Mouse (Mus musculus) midbrain, embryonic 11.5 days (tissue): ENCODE data around the gene 4930402H24Rik. TPM values are rescaled to one million over a fixed set of nuclear protein-coding genes. Genes with fewer than 3 reads are reported as not detected.

Experiments
- ATAC-seq: fragments of 200-750 bp; cut with Nextera tagmentation; 2 replicates; pipeline ENCODE4 v1.8.0; 2017; ENCODE audit warnings: moderate TSS enrichment, moderate library complexity; ENCODE audit not compliant: low FRiP score
- DNase-seq: peaks from one replicate; pipeline ENCODE4 v3.0.0; 2015; ENCODE audit warnings: low spot score; ENCODE audit errors: missing footprints
- H3K27ac ChIP-seq: fragments of 300-500 bp; sonication (generic); 2 replicates; pipeline ENCODE4 v1.5.1; 2014; ENCODE audit warnings: low read depth, low read length
- H3K27me3 ChIP-seq: fragments of 300-500 bp; sonication (generic); 2 replicates; pipeline ENCODE4 v1.6.1; 2014; ENCODE audit warnings: mild to moderate bottlenecking, low read length, moderate library complexity, mixed read lengths; ENCODE audit not compliant: control insufficient read depth, insufficient read depth
- H3K36me3 ChIP-seq: fragments of 300-500 bp; sonication (generic); 2 replicates; pipeline ENCODE4 v1.6.1; 2014; ENCODE audit warnings: mild to moderate bottlenecking, low read length, moderate library complexity, mixed read lengths; ENCODE audit not compliant: control insufficient read depth, insufficient read depth
- H3K4me1 ChIP-seq: fragments of 300-500 bp; sonication (generic); 2 replicates; pipeline ENCODE4 v1.6.1; 2014; ENCODE audit warnings: low read length; ENCODE audit not compliant: control insufficient read depth, insufficient read depth
- H3K4me2 ChIP-seq: fragments of 300-500 bp; sonication (generic); 2 replicates; pipeline ENCODE4 v1.6.1; 2014; ENCODE audit warnings: mild to moderate bottlenecking, moderate library complexity
- H3K4me3 ChIP-seq: fragments of 300-500 bp; sonication (generic); 2 replicates; pipeline ENCODE4 v1.5.1; 2014; ENCODE audit warnings: low read depth, low read length
- H3K9ac ChIP-seq: fragments of 300-500 bp; sonication (generic); 2 replicates; pipeline ENCODE4 v1.6.1; 2014; ENCODE audit warnings: low read length
- H3K9me3 ChIP-seq: fragments of 300-500 bp; sonication (generic); 2 replicates; pipeline ENCODE4 v1.6.1; 2016; ENCODE audit warnings: low read length; ENCODE audit not compliant: control insufficient read depth
- WGBS: fragments of 180-500 bp; shearing (Covaris S2); extraction: QIAGEN DNeasy Blood & Tissue Kit; methylation state at CpG from one replicate; pipeline ENCODE4 v1.1.7; 2014; 5-methylcytosine and 5-hydroxymethylcytosine counted together
- polyA plus RNA-seq: library from polyadenylated mRNA; unstranded; fragments of >200 nt; fragmentation: Nextera tagmentation; extraction: Ambion mirVana; gene quantifications from 2 replicates; pipeline ENCODE4 v1.2.1, GENCODE M21; 2014

Gene 4930402H24Rik
- polyA plus RNA-seq, 1 experiment from 2014 or later, result 49.6 TPM

DNA sequence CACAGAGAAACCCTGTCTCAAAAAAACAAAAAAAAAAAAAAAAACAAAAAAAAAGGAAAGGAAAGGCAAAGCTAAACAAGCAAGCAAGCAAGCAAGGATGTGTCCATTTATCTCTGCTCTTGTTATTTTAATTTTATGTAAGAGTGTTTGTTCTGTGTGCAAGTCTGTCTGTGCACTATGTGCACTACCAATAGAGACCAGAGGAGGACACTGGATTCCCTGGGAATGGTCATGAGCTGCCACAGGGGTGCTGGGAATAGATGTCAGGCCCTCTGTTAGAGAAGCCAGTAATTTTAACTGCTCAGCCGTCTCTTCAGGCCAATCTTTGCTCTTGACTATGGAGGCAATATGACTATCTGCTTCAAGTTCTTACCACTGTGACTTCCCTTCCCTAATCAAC is 162.6 kb downstream of the 4930402H24Rik start:
- H3K9me3 ChIP-seq, result no peaks in the 10 kb centered on the region
- 0 out of 2 replicates have a peak, but pooled peaks cover 5% of the 10 kb centered on the region for H3K4me1 ChIP-seq
- no peak for ATAC-seq
- no peak overlapping the region for H3K4me2 ChIP-seq
- 87% methylated on average over 1 of the region's 1 CpGs for WGBS
- H3K27ac ChIP-seq, result no peak overlapping the region
- DNase-seq, result no peak
- H3K9ac ChIP-seq, result no peak overlapping the region
- H3K27me3 ChIP-seq, result no peaks in the 10 kb centered on the region
- H3K4me3 ChIP-seq, result no peak overlapping the region
- H3K36me3 ChIP-seq, result peaks cover 17% of the 10 kb centered on the region; the same call in 1 of the 2 replicates

DNA sequence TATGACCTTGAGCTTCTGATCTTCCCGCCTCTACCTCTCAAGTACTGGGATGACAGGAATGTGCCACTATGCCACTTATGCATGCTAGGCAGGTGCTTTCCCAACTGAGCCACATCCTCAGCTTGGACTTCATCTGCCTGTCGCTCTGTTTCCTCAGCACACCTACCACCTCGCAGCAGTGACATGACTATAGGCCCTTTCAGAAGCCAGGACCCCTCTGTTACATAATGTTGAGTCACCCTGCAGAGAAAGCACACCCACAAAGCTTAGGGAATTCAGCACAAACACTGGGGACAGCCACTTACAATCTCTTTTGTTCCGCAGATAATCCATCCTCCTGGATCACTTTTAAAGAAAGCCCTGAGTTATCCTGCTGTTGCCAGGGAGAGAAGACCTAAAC is 166.1 kb downstream of the 4930402H24Rik start:
- DNase-seq (no peak), ATAC-seq (no peak)
- Histone ChIP-seq H3K4me3 (no peak overlapping the region), H3K4me2 (no peak overlapping the region), H3K27me3 (no peaks in the 10 kb centered on the region), H3K9ac (no peak overlapping the region), H3K9me3 (no peaks in the 10 kb centered on the region), H3K27ac (no peak overlapping the region), H3K36me3 (peaks cover 8% of the 10 kb centered on the region; the same call in 1 of the 2 replicates), H3K4me1 (0 out of 2 replicates have a peak, but pooled peaks cover 5% of the 10 kb centered on the region)
- 29% methylated on average over 4 of the region's 4 CpGs for WGBS

DNA sequence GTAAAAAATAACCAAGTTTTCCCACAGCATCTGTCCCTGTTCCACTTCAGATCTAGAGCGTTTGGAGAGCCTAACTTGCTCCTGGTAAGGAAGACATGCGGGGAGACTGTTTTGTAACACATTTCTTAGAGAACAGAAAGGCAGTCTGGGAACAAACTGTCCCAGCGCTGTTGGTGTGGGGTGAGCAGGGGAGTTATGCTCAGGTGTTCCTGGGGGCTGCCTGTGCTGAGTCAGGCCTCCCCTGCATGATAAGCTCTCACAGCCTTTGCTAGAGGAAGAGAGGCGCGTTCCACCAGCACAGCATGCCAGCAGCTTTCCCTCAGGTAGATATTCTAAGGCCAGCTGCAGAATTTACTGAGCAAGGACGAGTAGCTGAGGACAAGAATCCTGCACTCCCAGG is 168.2 kb downstream of the 4930402H24Rik start:
- WGBS, result 82% methylated on average over 6 of the region's 6 CpGs

DNA sequence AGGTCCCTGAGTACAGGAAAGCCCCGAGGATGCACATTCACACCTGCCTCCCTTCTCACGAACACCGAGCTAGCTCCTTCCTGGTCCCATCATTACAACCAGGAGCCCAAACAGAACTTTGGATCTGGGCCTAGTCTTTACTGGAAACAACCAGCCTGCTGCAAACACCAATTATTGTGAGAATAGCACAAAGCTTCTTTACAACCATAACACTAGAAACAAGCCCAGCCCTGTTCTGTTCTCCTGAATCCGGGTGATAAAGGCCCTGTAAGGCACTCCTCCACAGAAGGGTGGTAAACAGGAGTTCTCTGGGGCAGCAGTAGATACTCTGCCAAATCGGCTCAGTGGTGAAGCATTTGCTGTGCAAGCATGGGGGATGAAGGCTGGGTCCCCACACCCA is 170.9 kb downstream of the 4930402H24Rik start:
- peaks cover 6% of the 10 kb centered on the region; the same call in 1 of the 2 replicates for H3K36me3 ChIP-seq
- H3K4me2 ChIP-seq, result no peak overlapping the region
- no peak overlapping the region for H3K4me3 ChIP-seq
- no peak overlapping the region for H3K9ac ChIP-seq
- DNase-seq (no peak), ATAC-seq (no peak)
- no peaks in the 10 kb centered on the region for H3K9me3 ChIP-seq
- H3K27me3 ChIP-seq, result no peaks in the 10 kb centered on the region
- WGBS, result 83% methylated on average over 5 of the region's 5 CpGs
- H3K4me1 ChIP-seq, result 0 out of 2 replicates have a peak, but pooled peaks cover under 1% of the 10 kb centered on the region
- H3K27ac ChIP-seq, result no peak overlapping the region

More for the DNA sequence above, 168.2 kb downstream of the 4930402H24Rik start:
- ATAC-seq (no peak), DNase-seq (no peak)
- Histone ChIP-seq H3K27ac (no peak overlapping the region), H3K4me2 (no peak overlapping the region), H3K4me1 (0 out of 2 replicates have a peak, but pooled peaks cover 5% of the 10 kb centered on the region), H3K9me3 (no peaks in the 10 kb centered on the region), H3K36me3 (peaks cover 3% of the 10 kb centered on the region; the same call in 1 of the 2 replicates), H3K4me3 (no peak overlapping the region), H3K9ac (no peak overlapping the region), H3K27me3 (no peaks in the 10 kb centered on the region)

DNA sequence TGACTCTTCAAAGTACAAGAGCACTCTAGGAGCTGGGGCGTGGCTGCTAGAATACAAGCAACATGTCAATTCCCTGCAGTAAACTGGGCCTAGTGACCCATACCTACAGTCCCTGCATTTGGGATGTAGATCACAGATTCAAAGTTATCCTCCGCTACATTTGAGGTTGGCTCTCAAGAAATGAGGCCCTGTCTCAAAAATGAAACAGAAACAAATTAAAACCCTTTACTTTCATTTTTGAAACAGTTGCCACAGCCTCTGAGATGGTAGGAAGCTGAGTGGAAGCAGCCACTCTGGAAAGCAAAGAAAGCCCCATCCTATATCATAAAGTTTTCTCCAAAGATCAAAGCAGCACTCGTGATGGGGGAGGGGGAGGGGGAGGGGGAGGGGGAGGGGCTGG is 172.8 kb downstream of the 4930402H24Rik start:
- H3K36me3 ChIP-seq, result peaks cover 17% of the 10 kb centered on the region; the same call in 1 of the 2 replicates
- DNase-seq, result no peak
- H3K27ac ChIP-seq, result no peak overlapping the region
- no peaks in the 10 kb centered on the region for H3K27me3 ChIP-seq
- no peaks in the 10 kb centered on the region for H3K4me1 ChIP-seq
- no peak overlapping the region for H3K4me3 ChIP-seq
- H3K9me3 ChIP-seq, result no peaks in the 10 kb centered on the region
- no peak overlapping the region for H3K9ac ChIP-seq
- H3K4me2 ChIP-seq, result no peak overlapping the region
- ATAC-seq, result no peak
- 96% methylated on average over 2 of the region's 3 CpGs for WGBS

DNA sequence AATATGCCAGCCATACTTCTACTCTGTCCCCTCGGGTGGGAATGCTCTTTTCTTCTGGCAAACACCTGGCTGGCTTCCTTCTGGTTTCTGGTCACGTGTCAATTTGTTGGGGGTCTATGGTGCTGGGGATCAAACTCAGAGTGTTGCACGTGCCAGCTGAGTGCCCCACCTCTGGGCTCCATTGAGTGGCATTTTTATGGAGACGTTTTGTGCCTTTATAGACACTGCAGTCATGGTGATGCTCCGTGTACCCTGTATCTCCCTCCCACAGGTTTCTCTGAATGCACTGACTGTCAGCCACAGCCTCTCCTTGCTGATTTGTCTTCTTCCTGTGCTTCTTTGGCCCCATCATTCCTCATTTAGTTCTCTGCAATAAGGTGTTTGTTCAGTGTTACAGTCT is 174.4 kb downstream of the 4930402H24Rik start:
- Histone ChIP-seq H3K4me2 (no peak overlapping the region), H3K27ac (no peak overlapping the region), H3K9ac (no peak overlapping the region), H3K4me3 (no peak overlapping the region), H3K4me1 (no peaks in the 10 kb centered on the region), H3K9me3 (no peaks in the 10 kb centered on the region), H3K36me3 (peaks cover 26% of the 10 kb centered on the region; the same call in 1 of the 2 replicates), H3K27me3 (no peaks in the 10 kb centered on the region)
- ATAC-seq (no peak), DNase-seq (no peak)
- 70% methylated on average over 5 of the region's 5 CpGs for WGBS

DNA sequence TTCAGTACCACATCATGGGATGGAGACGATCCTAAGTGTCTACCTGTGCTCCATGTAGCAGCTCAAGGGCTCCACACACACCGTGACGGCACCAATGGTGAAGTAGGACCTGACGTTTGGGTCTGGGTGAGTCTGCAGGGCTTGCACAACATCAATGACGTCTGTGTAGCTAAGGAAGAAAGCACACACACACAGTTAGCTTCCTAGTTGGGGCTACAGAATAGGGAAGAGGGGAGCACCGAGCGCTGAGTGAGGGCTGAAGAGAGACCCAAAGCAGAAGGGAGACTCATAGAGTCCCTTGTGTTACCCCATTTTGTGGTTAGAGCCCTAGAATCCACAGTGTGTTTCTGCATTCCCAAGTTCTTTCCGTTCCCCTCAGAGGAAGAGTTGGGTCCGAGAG is 175.5 kb downstream of the 4930402H24Rik start:
- ATAC-seq (no peak), DNase-seq (no peak)
- no peak overlapping the region for H3K4me3 ChIP-seq
- H3K27me3 ChIP-seq, result no peaks in the 10 kb centered on the region
- H3K36me3 ChIP-seq, result peaks cover 26% of the 10 kb centered on the region; the same call in 1 of the 2 replicates
- H3K9me3 ChIP-seq, result no peaks in the 10 kb centered on the region
- no peaks in the 10 kb centered on the region for H3K4me1 ChIP-seq
- H3K27ac ChIP-seq, result no peak overlapping the region
- 88% methylated on average over 9 of the region's 9 CpGs for WGBS
- H3K4me2 ChIP-seq, result no peak overlapping the region
- H3K9ac ChIP-seq, result no peak overlapping the region

DNA sequence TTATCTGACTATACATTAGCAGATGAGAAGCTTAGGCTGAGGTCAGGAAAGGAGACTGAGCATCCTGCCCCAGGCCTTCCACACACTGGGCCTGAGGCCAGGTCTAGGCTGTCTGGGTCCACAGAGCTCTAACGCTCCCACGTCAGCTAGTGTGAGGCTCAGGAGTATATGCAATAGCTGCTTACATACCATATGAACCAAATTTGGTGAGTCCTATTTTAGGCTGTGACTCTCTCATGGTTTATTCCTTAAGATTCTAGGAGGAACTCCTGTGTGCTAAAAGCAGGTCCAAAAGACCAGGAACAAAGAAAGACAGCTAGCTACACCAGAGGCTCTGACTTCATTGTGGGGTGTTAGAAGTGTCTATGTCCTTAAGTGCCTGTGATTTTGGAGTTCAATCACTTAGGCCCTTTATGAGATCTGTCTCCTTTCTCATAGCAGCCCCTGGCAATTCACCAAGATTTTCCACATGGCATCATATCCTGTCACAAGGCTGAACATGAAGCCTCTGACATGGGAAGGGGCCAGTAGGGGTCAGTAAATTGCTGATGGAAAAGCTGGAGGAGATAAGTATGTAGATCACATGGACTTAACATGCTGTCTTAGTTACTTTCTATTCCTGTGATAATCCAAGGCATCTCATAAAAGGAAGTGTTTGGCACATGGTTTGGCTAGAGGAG is 177.2 kb downstream of the 4930402H24Rik start:
- H3K4me3 ChIP-seq, result no peak overlapping the region
- DNase-seq (no peak), ATAC-seq (no peak)
- no peaks in the 10 kb centered on the region for H3K27me3 ChIP-seq
- H3K27ac ChIP-seq, result no peak overlapping the region
- no peaks in the 10 kb centered on the region for H3K4me1 ChIP-seq
- no peaks in the 10 kb centered on the region for H3K9me3 ChIP-seq
- H3K4me2 ChIP-seq, result no peak overlapping the region
- H3K36me3 ChIP-seq, result peaks cover 23% of the 10 kb centered on the region
- WGBS, result 96% methylated on average over 2 of the region's 2 CpGs
- no peak overlapping the region for H3K9ac ChIP-seq

DNA sequence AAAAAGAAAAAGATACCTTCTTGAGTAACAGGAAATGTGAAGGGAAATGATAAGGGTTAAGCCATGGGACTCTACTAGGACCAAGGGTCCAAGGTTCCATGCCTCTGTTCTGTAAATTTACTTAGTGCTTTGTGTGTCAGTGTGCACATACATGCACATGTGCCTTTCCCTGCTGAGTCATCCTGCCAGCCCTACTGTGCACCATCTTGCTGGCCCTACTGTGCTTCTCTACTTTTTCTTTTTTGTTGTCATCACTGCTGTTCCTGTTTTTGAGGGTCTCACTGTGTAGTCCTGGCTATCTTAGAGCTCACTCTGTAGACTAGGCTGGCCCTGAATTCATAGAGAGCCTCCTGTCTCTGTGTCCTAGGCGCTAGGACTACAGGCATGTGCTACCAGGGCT is 178.5 kb downstream of the 4930402H24Rik start:
- Histone ChIP-seq H3K27me3 (no peaks in the 10 kb centered on the region), H3K27ac (no peak overlapping the region), H3K4me2 (no peak overlapping the region), H3K4me3 (no peak overlapping the region), H3K9ac (no peak overlapping the region), H3K36me3 (peaks cover 23% of the 10 kb centered on the region), H3K9me3 (no peaks in the 10 kb centered on the region), H3K4me1 (no peaks in the 10 kb centered on the region)
- ATAC-seq (no peak), DNase-seq (no peak)
- 92% methylated on average over 1 of the region's 1 CpGs for WGBS
